Mouse (Mus musculus): ENCODE measurements around the gene Gpr137c. TPM values are rescaled to one million over a fixed set of nuclear protein-coding genes. Genes with fewer than 3 reads are reported as not detected.

Gene Gpr137c
- polyA plus RNA-seq, 1 experiment: 1.7 TPM

GRCm38 (mm10) chr14:45323320-45323719 lies 103.8 kb downstream of the Gpr137c start:
- DNase-seq: no peak
- 93% methylated on average over 3 of the region's 3 CpGs for WGBS
- no peak overlapping the region for H3K4me3 ChIP-seq (ENCODE audit: insufficient read depth, low read depth, low read length)
- H3K27me3 ChIP-seq (replicated peaks; ENCODE audit: control insufficient read depth, insufficient read depth, low read length): no peaks in the 10 kb centered on the region
- H3K4me1 ChIP-seq (ENCODE audit: control insufficient read depth, insufficient read depth, low read length): no peaks in the 10 kb centered on the region
- TF ChIP-seq CTCF (conservative IDR thresholded peaks at IDR 0.05; ENCODE audit: insufficient read depth, insufficient read length, low read depth, low read length): no peak
- TF ChIP-seq POLR2A (IDR thresholded peaks at IDR 0.05; ENCODE audit: low read depth, low read length): no peak
- no peaks in the 10 kb centered on the region for H3K36me3 ChIP-seq (ENCODE audit: control insufficient read depth, insufficient read depth, low read length)
- no peak overlapping the region for H3K27ac ChIP-seq (ENCODE audit: insufficient read depth, low read depth, low read length)

GRCm38 (mm10) chr14:45325471-45325870 lies 106.0 kb downstream of the Gpr137c start:
- peak; percentile 45 for DNase-seq

GRCm38 (mm10) chr14:45328072-45328713 lies 108.7 kb downstream of the Gpr137c start:
- TF ChIP-seq CTCF (conservative IDR thresholded peaks at IDR 0.05; ENCODE audit: insufficient read depth, insufficient read length, low read depth, low read length) (no peak), POLR2A (IDR thresholded peaks at IDR 0.05; ENCODE audit: low read depth, low read length) (no peak)
- H3K36me3 ChIP-seq (ENCODE audit: control insufficient read depth, insufficient read depth, low read length): peaks cover 3% of the 10 kb centered on the region; the same call in 1 of the 2 replicates
- no peaks in the 10 kb centered on the region for H3K27me3 ChIP-seq (replicated peaks; ENCODE audit: control insufficient read depth, insufficient read depth, low read length)
- H3K4me1 ChIP-seq (ENCODE audit: control insufficient read depth, insufficient read depth, low read length): no peaks in the 10 kb centered on the region
- no peak overlapping the region for H3K4me3 ChIP-seq (ENCODE audit: insufficient read depth, low read depth, low read length)
- no peak for DNase-seq
- WGBS: 92% methylated on average over 4 of the region's 4 CpGs
- H3K27ac ChIP-seq (ENCODE audit: insufficient read depth, low read depth, low read length): no peak overlapping the region

More at GRCm38 (mm10) chr14:45325471-45325870, 106.0 kb downstream of the Gpr137c start:
- no peaks in the 10 kb centered on the region for H3K4me1 ChIP-seq (ENCODE audit: control insufficient read depth, insufficient read depth, low read length)
- H3K4me3 ChIP-seq (ENCODE audit: insufficient read depth, low read depth, low read length): no peak overlapping the region
- no peaks in the 10 kb centered on the region for H3K36me3 ChIP-seq (ENCODE audit: control insufficient read depth, insufficient read depth, low read length)
- no peak overlapping the region for H3K27ac ChIP-seq (ENCODE audit: insufficient read depth, low read depth, low read length)
- no peaks in the 10 kb centered on the region for H3K27me3 ChIP-seq (replicated peaks; ENCODE audit: control insufficient read depth, insufficient read depth, low read length)
- TF ChIP-seq POLR2A (IDR thresholded peaks at IDR 0.05; ENCODE audit: low read depth, low read length) (no peak), CTCF (conservative IDR thresholded peaks at IDR 0.05; ENCODE audit: insufficient read depth, insufficient read length, low read depth, low read length) (no peak)

- TF ChIP-seq CTCF (conservative IDR thresholded peaks at IDR 0.05; ENCODE audit: insufficient read depth, insufficient read length, low read depth, low read length): no peak
- TF ChIP-seq POLR2A (IDR thresholded peaks at IDR 0.05; ENCODE audit: low read depth, low read length): no peak
- WGBS: 14% methylated on average over 8 of the region's 8 CpGs
- Histone ChIP-seq H3K4me3 (ENCODE audit: insufficient read depth, low read depth, low read length) (peak overlapping the region; percentile 14; the same call in 1 of the 2 replicates), H3K27ac (ENCODE audit: insufficient read depth, low read depth, low read length) (no peak overlapping the region), H3K27me3 (replicated peaks; ENCODE audit: control insufficient read depth, insufficient read depth, low read length) (no peaks in the 10 kb centered on the region), H3K36me3 (ENCODE audit: control insufficient read depth, insufficient read depth, low read length) (peaks cover 3% of the 10 kb centered on the region), H3K4me1 (ENCODE audit: control insufficient read depth, insufficient read depth, low read length) (no peaks in the 10 kb centered on the region)
- DNase-seq: no peak
These were observed 109.6 kb downstream of the Gpr137c start for GRCm38 (mm10) chr14:45329018-45329588.

- DNase-seq: peak; percentile 96
- H3K4me1 ChIP-seq (ENCODE audit: control insufficient read depth, insufficient read depth, low read length): no peaks in the 10 kb centered on the region
- H3K27ac ChIP-seq (ENCODE audit: insufficient read depth, low read depth, low read length): peak within 1 kb of the TSS; percentile 61
- H3K27me3 ChIP-seq (replicated peaks; ENCODE audit: control insufficient read depth, insufficient read depth, low read length): no peaks in the 10 kb centered on the region
- H3K4me3 ChIP-seq (ENCODE audit: insufficient read depth, low read depth, low read length): peak within 1 kb of the TSS; percentile 73
- WGBS: under 1% methylated on average over 44 of the region's 44 CpGs
- TF ChIP-seq POLR2A (IDR thresholded peaks at IDR 0.05; ENCODE audit: low read depth, low read length) (no peak), CTCF (conservative IDR thresholded peaks at IDR 0.05; ENCODE audit: insufficient read depth, insufficient read length, low read depth, low read length) (peak; percentile 92)
- H3K36me3 ChIP-seq (ENCODE audit: control insufficient read depth, insufficient read depth, low read length): peaks cover 3% of the 10 kb centered on the region
These were observed 110.2 kb downstream of the Gpr137c start, which contains the start of gene Psmc6 for GRCm38 (mm10) chr14:45329589-45330181. Psmc6 (plus strand) TSS chr14:45329788.

Other genes starting within 250 kb of the Gpr137c start
- gene Ptger2, start 231.5 kb upstream of the Gpr137c start, polyA plus RNA-seq (2012; rRNA removed): 0.52 and 0.65 TPM in 2 replicates
- gene Txndc16, start 611 bp downstream of the Gpr137c start, polyA plus RNA-seq (2012; rRNA removed): 6.1 and 6.6 TPM in 2 replicates
- 6.4 and 9.4 TPM in 2 replicates for gene Ero1l, start 99.1 kb downstream of the Gpr137c start, polyA plus RNA-seq (2012; rRNA removed)
- 23.8 and 45.5 TPM in 2 replicates for gene Psmc6, start 110.1 kb downstream of the Gpr137c start, polyA plus RNA-seq (2012; rRNA removed)
- gene Styx, start 131.4 kb downstream of the Gpr137c start, polyA plus RNA-seq (2012; rRNA removed): 3.0 and 8.5 TPM in 2 replicates
- 8.0 and 10.1 TPM in 2 replicates for gene Gnpnat1, start 185.2 kb downstream of the Gpr137c start, polyA plus RNA-seq (2012; rRNA removed)